Mouse (Mus musculus): ENCODE measurements around the gene Vps53. TPM values are rescaled to one million over a fixed set of nuclear protein-coding genes. Genes with fewer than 3 reads are reported as not detected.

Gene Vps53
- polyA plus RNA-seq, 1 experiment from 2014 or later: 63.8 TPM

DNA sequence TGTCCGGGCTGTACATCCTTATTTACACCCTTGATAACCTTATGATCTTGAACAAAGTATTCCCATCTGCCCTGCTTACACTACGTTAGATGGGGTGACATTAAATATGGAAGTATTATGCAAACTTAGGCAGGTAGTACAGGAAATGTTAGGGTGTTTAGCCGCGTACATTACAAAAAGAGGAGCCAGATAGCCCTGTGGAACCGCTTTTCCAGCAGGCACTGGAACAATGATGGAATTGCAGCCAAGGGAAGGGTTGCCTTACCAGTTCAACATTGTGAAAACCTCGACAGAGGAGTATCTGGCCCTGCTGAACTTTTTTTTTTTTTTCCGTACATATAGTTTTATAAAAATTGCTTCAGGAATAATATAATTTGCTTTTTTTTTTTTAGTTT, 696 bp upstream of the Vps53 start:
- Histone ChIP-seq H3K9me3 (replicated peaks; ENCODE audit: control insufficient read depth, low read length) (no peaks in the 10 kb centered on the region), H3K9ac (ENCODE audit: low read length) (peak overlapping the region; percentile 73), H3K4me3 (ENCODE audit: low read depth, low read length) (peak overlapping the region; percentile 82), H3K27me3 (replicated peaks; ENCODE audit: control insufficient read depth, insufficient read depth, low read length) (no peaks in the 10 kb centered on the region), H3K36me3 (ENCODE audit: control insufficient read depth, insufficient read depth, low read length) (peaks cover 16% of the 10 kb centered on the region; the same call in 1 of the 2 replicates), H3K4me1 (ENCODE audit: control insufficient read depth, insufficient read depth, low read length) (peaks cover 10% of the 10 kb centered on the region), H3K27ac (ENCODE audit: low read depth, low read length) (no peak overlapping the region), H3K4me2 (ENCODE audit: low read length) (peak overlapping the region; percentile 74)
- WGBS: 21% methylated on average over 7 of the region's 7 CpGs
- ATAC-seq (no peak), DNase-seq (ENCODE audit: low spot score) (no peak)

DNA sequence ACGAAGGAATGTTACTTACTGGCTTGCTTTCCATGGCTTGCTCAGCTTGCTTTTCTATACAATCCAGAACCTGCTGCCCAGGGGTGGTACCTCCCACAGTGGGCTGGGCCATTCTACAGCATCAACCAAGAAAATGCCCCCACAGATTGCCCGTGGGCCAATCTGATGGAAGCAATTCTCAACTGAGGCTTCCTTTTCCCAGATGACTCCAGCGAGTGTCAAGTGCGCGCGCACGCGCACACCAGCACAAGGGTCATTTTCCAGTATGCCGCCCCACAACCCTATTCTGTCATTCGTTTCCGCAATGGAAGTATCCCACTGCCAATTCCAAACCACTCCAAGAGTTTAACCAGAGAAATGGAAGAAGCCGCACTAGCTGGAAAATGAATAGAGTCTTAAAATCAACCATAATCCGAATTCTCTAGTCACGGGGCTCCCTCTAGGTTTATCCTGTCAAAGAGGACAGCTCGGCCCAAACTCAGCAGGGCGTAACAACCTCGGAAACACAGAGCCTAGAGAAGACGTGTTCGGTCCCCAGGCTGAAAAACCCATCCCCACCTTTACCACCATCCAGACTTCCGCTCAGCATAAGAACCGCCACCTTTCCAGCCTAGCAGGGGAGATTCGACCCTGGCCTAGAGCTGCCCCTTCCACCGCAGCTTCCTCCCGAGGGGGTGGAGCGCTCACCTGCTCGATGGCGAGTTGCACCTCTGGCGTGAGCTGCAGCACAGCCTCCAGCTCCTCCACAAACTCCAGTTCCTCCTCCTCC, 537 bp downstream of the Vps53 start:
- peak overlapping the region; percentile 73 for H3K9ac ChIP-seq (ENCODE audit: low read length)
- DNase-seq (ENCODE audit: low spot score): peak; percentile 59
- H3K4me2 ChIP-seq (ENCODE audit: low read length): peak overlapping the region; percentile 74
- 2% methylated on average over 28 of the region's 28 CpGs for WGBS
- peak overlapping the region; percentile 40 for H3K27ac ChIP-seq (ENCODE audit: low read depth, low read length)
- peaks cover 20% of the 10 kb centered on the region for H3K36me3 ChIP-seq (ENCODE audit: control insufficient read depth, insufficient read depth, low read length)
- peak overlapping the region; percentile 82 for H3K4me3 ChIP-seq (ENCODE audit: low read depth, low read length)
- ATAC-seq: peak; percentile 78
- H3K4me1 ChIP-seq (ENCODE audit: control insufficient read depth, insufficient read depth, low read length): peaks cover 10% of the 10 kb centered on the region
- H3K9me3 ChIP-seq (replicated peaks; ENCODE audit: control insufficient read depth, low read length): no peaks in the 10 kb centered on the region
- H3K27me3 ChIP-seq (replicated peaks; ENCODE audit: control insufficient read depth, insufficient read depth, low read length): no peaks in the 10 kb centered on the region

DNA sequence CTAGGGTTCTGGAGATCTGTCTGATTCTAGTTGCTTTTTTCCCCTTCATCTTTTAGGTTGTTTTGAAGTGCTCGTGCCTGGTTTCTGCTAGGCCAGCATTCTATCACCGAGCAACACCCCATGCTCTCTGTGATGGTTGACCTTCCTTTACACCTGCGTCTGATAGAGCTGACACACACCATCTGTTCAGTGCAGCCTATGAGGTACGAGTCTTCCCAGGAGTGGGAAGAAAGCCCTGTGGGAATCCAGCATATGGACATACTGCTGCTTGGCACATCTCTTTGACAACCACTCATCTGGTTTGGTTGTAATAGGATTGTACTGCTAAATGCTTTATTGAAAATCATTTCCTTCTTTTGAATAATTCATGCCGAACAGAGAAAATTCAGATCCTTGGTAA, 9.2 kb downstream of the Vps53 start:
- Histone ChIP-seq H3K27ac (ENCODE audit: low read depth, low read length) (0 out of 2 replicates have a peak overlapping the region, but pooled peaks have one; percentile 39), H3K4me1 (ENCODE audit: control insufficient read depth, insufficient read depth, low read length) (no peaks in the 10 kb centered on the region), H3K27me3 (replicated peaks; ENCODE audit: control insufficient read depth, insufficient read depth, low read length) (no peaks in the 10 kb centered on the region), H3K9ac (ENCODE audit: low read length) (no peak overlapping the region), H3K4me2 (ENCODE audit: low read length) (no peak overlapping the region), H3K36me3 (ENCODE audit: control insufficient read depth, insufficient read depth, low read length) (peaks cover 28% of the 10 kb centered on the region), H3K4me3 (ENCODE audit: low read depth, low read length) (no peak overlapping the region), H3K9me3 (replicated peaks; ENCODE audit: control insufficient read depth, low read length) (no peaks in the 10 kb centered on the region)
- ATAC-seq: peak; percentile 77
- peak; percentile 69 for DNase-seq (ENCODE audit: low spot score)
- WGBS: 57% methylated on average over 5 of the region's 5 CpGs

DNA sequence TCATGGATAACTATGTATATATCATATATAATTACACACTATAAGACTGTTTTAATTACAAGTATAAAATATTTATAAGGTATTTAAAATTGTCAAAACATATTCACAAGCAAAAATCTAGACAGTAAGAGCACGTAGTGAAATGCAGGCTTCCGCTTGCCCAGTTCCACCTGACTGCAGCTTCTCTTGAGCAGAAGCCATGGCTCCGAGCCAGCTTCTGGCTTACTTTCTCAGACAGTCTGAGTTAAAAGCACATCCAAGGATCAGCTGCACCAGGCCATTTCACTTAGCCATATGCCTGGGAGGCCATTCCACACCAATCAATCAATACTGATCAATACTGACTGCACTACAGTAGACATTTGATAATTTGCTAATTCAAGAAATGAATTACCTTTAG, 10.5 kb downstream of the Vps53 start:
- H3K4me3 ChIP-seq (ENCODE audit: low read depth, low read length): no peak overlapping the region
- no peak for ATAC-seq
- H3K27ac ChIP-seq (ENCODE audit: low read depth, low read length): no peak overlapping the region
- peak; percentile 57 for DNase-seq (ENCODE audit: low spot score)
- no peaks in the 10 kb centered on the region for H3K27me3 ChIP-seq (replicated peaks; ENCODE audit: control insufficient read depth, insufficient read depth, low read length)
- H3K9ac ChIP-seq (ENCODE audit: low read length): no peak overlapping the region
- H3K9me3 ChIP-seq (replicated peaks; ENCODE audit: control insufficient read depth, low read length): no peaks in the 10 kb centered on the region
- peaks cover 24% of the 10 kb centered on the region for H3K36me3 ChIP-seq (ENCODE audit: control insufficient read depth, insufficient read depth, low read length)
- H3K4me1 ChIP-seq (ENCODE audit: control insufficient read depth, insufficient read depth, low read length): no peaks in the 10 kb centered on the region
- no peak overlapping the region for H3K4me2 ChIP-seq (ENCODE audit: low read length)
- WGBS: 70% methylated on average over 3 of the region's 3 CpGs

GRCm38 (mm10) chr11:76167079-76167765, 12.2 kb downstream of the Vps53 start:
- ATAC-seq (no peak), DNase-seq (ENCODE audit: low spot score) (peak; percentile 80)
- no peak overlapping the region for H3K4me3 ChIP-seq (ENCODE audit: low read depth, low read length)
- H3K9me3 ChIP-seq (replicated peaks; ENCODE audit: control insufficient read depth, low read length): no peaks in the 10 kb centered on the region
- no peaks in the 10 kb centered on the region for H3K27me3 ChIP-seq (replicated peaks; ENCODE audit: control insufficient read depth, insufficient read depth, low read length)
- peaks cover 25% of the 10 kb centered on the region for H3K36me3 ChIP-seq (ENCODE audit: control insufficient read depth, insufficient read depth, low read length)
- no peak overlapping the region for H3K9ac ChIP-seq (ENCODE audit: low read length)
- H3K27ac ChIP-seq (ENCODE audit: low read depth, low read length): no peak overlapping the region
- no peaks in the 10 kb centered on the region for H3K4me1 ChIP-seq (ENCODE audit: control insufficient read depth, insufficient read depth, low read length)
- 33% methylated on average over 5 of the region's 5 CpGs for WGBS
- no peak overlapping the region for H3K4me2 ChIP-seq (ENCODE audit: low read length)

DNA sequence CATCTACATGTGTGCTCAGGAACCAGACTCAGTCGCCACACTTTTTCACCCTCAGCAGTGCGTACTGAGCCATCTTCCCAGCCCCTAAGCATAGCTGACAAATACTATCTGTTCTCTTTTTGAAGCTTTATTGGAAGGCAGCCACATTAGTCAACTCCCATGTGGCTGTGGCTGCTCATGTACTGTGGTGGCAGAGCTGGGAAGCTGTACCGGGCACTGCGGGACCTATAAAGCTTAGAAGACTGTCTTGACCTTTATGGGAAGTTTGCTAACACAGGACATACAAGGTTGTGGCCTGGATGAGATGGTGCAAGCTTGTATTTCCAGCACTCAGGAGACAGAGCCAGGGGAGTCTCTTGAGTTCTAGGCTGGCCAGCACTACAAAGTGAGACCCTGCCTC, 12.8 kb downstream of the Vps53 start:
- ATAC-seq (no peak), DNase-seq (ENCODE audit: low spot score) (no peak)
- Histone ChIP-seq H3K4me3 (ENCODE audit: low read depth, low read length) (no peak overlapping the region), H3K4me2 (ENCODE audit: low read length) (no peak overlapping the region), H3K27me3 (replicated peaks; ENCODE audit: control insufficient read depth, insufficient read depth, low read length) (no peaks in the 10 kb centered on the region), H3K9me3 (replicated peaks; ENCODE audit: control insufficient read depth, low read length) (no peaks in the 10 kb centered on the region), H3K9ac (ENCODE audit: low read length) (no peak overlapping the region), H3K27ac (ENCODE audit: low read depth, low read length) (no peak overlapping the region), H3K36me3 (ENCODE audit: control insufficient read depth, insufficient read depth, low read length) (peaks cover 22% of the 10 kb centered on the region), H3K4me1 (ENCODE audit: control insufficient read depth, insufficient read depth, low read length) (no peaks in the 10 kb centered on the region)
- WGBS: 94% methylated on average over 4 of the region's 4 CpGs

GRCm38 (mm10) chr11:76160251-76160650, 19.2 kb downstream of the Vps53 start:
- Histone ChIP-seq H3K9ac (ENCODE audit: low read length) (no peak overlapping the region), H3K4me2 (ENCODE audit: low read length) (no peak overlapping the region), H3K4me3 (ENCODE audit: low read depth, low read length) (no peak overlapping the region), H3K27me3 (replicated peaks; ENCODE audit: control insufficient read depth, insufficient read depth, low read length) (no peaks in the 10 kb centered on the region), H3K27ac (ENCODE audit: low read depth, low read length) (no peak overlapping the region), H3K36me3 (ENCODE audit: control insufficient read depth, insufficient read depth, low read length) (peaks cover 50% of the 10 kb centered on the region), H3K4me1 (ENCODE audit: control insufficient read depth, insufficient read depth, low read length) (no peaks in the 10 kb centered on the region), H3K9me3 (replicated peaks; ENCODE audit: control insufficient read depth, low read length) (no peaks in the 10 kb centered on the region)
- no peak for DNase-seq (ENCODE audit: low spot score)
- no peak for ATAC-seq
- WGBS: 67% methylated on average over 6 of the region's 6 CpGs

GRCm38 (mm10) chr11:76158375-76158774, 21.1 kb downstream of the Vps53 start:
- Histone ChIP-seq H3K4me3 (ENCODE audit: low read depth, low read length) (no peak overlapping the region), H3K27ac (ENCODE audit: low read depth, low read length) (no peak overlapping the region), H3K9me3 (replicated peaks; ENCODE audit: control insufficient read depth, low read length) (no peaks in the 10 kb centered on the region), H3K9ac (ENCODE audit: low read length) (no peak overlapping the region), H3K4me1 (ENCODE audit: control insufficient read depth, insufficient read depth, low read length) (no peaks in the 10 kb centered on the region), H3K36me3 (ENCODE audit: control insufficient read depth, insufficient read depth, low read length) (peaks cover 53% of the 10 kb centered on the region), H3K27me3 (replicated peaks; ENCODE audit: control insufficient read depth, insufficient read depth, low read length) (no peaks in the 10 kb centered on the region), H3K4me2 (ENCODE audit: low read length) (no peak overlapping the region)
- DNase-seq (ENCODE audit: low spot score) (no peak), ATAC-seq (no peak)
- 88% methylated on average over 2 of the region's 2 CpGs for WGBS

DNA sequence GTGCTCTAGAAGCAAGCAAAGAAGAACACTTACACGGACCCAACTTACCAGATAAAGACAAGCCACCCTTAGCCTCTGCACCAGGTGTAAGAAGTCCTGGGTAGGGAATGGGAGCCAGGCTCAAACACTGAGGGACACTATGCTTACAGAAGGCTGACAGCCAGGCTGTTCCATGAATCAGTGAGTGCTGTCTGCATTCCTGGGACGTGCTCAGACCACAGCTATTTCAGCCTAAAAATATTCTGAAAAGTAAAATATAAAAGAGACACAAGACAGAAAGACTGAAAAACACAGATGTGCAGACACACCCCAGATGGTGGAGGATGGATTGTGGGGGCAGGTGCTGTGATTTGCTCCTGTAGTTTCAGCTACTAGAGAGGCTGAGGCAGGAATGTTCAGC, 24.6 kb downstream of the Vps53 start:
- Histone ChIP-seq H3K36me3 (ENCODE audit: control insufficient read depth, insufficient read depth, low read length) (peaks cover 25% of the 10 kb centered on the region; the same call in 1 of the 2 replicates), H3K9me3 (replicated peaks; ENCODE audit: control insufficient read depth, low read length) (no peaks in the 10 kb centered on the region), H3K4me2 (ENCODE audit: low read length) (no peak overlapping the region), H3K27me3 (replicated peaks; ENCODE audit: control insufficient read depth, insufficient read depth, low read length) (no peaks in the 10 kb centered on the region), H3K4me3 (ENCODE audit: low read depth, low read length) (no peak overlapping the region), H3K4me1 (ENCODE audit: control insufficient read depth, insufficient read depth, low read length) (no peaks in the 10 kb centered on the region), H3K9ac (ENCODE audit: low read length) (no peak overlapping the region), H3K27ac (ENCODE audit: low read depth, low read length) (no peak overlapping the region)
- ATAC-seq (no peak), DNase-seq (ENCODE audit: low spot score) (no peak)
- 90% methylated on average over 2 of the region's 2 CpGs for WGBS

All from forebrain, embryonic 14.5 days (tissue).